Mouse (Mus musculus) testis, adult 2 months (tissue): ENCODE results near the gene Sh3pxd2a. TPM values are rescaled to one million over a fixed set of nuclear protein-coding genes. Genes with fewer than 3 reads are reported as not detected.

Experiments
- H3K27ac ChIP-seq: fragments of 200-500 bp; 2 replicates; pipeline ENCODE4 v1.5.1; 2012; ENCODE audit warnings: low read depth, low read length; ENCODE audit not compliant: control insufficient read depth, insufficient read depth
- H3K27me3 ChIP-seq: fragments of 200-500 bp; 2 replicates; pipeline ENCODE4 v1.6.1; 2012; ENCODE audit warnings: mild to moderate bottlenecking, low read length, moderate library complexity; ENCODE audit not compliant: control insufficient read depth, insufficient read depth
- H3K36me3 ChIP-seq: fragments of 200-500 bp; 2 replicates; pipeline ENCODE4 v1.6.1; 2012; ENCODE audit warnings: mild to moderate bottlenecking, low read length; ENCODE audit not compliant: control insufficient read depth, insufficient read depth
- H3K4me1 ChIP-seq: fragments of 200-500 bp; 2 replicates; pipeline ENCODE4 v1.6.1; 2012; ENCODE audit warnings: low read length; ENCODE audit not compliant: control insufficient read depth, insufficient read depth
- H3K4me3 ChIP-seq: fragments of 200-500 bp; 2 replicates; pipeline ENCODE4 v1.5.1; 2012; ENCODE audit warnings: low read depth, mild to moderate bottlenecking, low read length, moderate library complexity, mixed read lengths; ENCODE audit not compliant: control insufficient read depth
- CTCF ChIP-seq: fragments of 200-500 bp; IDR thresholded peaks from 2 replicates; pipeline ENCODE4 v1.5.1; 2012; ENCODE audit warnings: low read depth, mild to moderate bottlenecking, inconsistent platforms, low read length, moderate library complexity; ENCODE audit not compliant: control insufficient read depth, insufficient read depth, insufficient replicate concordance
- POLR2A ChIP-seq: fragments of 200-500 bp; IDR thresholded peaks from 2 replicates; pipeline ENCODE4 v1.6.1; 2012; ENCODE audit warnings: low read depth, mild to moderate bottlenecking, inconsistent platforms, low read length, moderate library complexity; ENCODE audit not compliant: control insufficient read depth
- polyA plus RNA-seq: library from polyadenylated mRNA; depleted of rRNA; stranded (reverse); fragments of >200 nt; gene quantifications from 2 replicates; pipeline ENCODE4 v1.2.3, GENCODE M21; 2012

Gene Sh3pxd2a
- polyA plus RNA-seq, 1 experiment = 1.2 TPM

DNA sequence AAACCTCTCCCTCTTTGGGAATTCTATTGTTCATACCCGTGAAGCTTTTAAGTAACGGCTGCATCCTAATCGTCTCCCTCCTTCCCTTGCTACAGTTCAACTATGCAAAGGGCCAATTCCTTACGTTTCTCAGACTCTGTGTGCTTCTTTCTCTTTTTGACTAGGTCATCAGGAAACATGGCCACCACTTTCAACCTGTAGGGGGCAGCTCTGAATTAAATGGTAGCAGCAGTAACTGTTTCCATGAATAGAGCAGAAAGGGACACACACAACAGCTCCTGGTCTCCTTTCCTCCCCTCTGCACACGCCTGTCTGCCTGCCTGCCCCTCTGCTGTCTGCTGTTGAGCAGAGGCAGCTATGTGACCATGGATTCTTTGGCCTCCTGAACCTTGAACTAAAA lies 138.3 kb downstream of the Sh3pxd2a start:
- peaks cover 4% of the 10 kb centered on the region; the same call in 1 of the 2 replicates for H3K4me1 ChIP-seq
- no peaks in the 10 kb centered on the region for H3K27me3 ChIP-seq
- H3K27ac ChIP-seq = no peak overlapping the region
- no peak overlapping the region for H3K4me3 ChIP-seq
- H3K36me3 ChIP-seq = no peaks in the 10 kb centered on the region
- no peak for TF ChIP-seq POLR2A
- peak; percentile 17; the same call in 1 of the 2 replicates for TF ChIP-seq CTCF

DNA sequence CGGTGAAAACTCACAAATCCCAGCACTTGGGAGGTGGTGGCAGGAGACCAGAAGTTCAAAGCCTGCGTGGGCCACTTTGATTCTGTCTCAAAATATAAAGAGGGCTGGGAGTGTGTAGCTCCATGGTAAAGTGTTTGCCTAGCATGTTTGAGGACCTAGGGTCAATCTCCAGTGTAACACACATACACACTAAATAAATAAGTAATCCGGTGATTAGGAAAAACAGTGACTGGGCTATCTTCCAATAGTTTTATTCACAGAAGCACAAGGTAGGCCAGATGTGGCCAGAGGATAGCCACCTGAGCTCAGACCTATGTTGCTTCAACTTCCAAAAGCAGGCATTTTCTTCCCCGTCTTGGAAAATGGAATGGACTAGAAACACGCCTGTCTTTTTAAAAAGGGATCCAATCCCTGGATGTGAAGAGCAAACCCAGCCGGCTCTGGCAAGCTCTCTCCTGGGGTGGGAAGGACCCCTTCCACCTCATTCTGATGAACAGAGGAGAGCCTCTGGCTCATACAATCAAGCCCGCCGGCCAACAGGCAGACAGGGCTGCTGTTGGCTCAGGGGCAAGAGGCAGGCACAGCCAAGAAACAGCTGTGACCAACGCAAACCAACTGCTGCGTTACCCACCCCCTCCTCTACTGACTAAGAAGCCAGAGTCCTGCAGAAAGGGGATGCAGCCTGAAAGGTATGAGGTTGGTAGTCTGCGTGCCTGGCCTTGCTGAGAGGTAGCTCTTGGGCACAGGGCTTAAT lies 140.9 kb downstream of the Sh3pxd2a start:
- no peak overlapping the region for H3K4me3 ChIP-seq
- H3K27me3 ChIP-seq = no peaks in the 10 kb centered on the region
- TF ChIP-seq POLR2A (no peak), CTCF (no peak)
- H3K4me1 ChIP-seq = peaks cover 2% of the 10 kb centered on the region; the same call in 1 of the 2 replicates
- no peaks in the 10 kb centered on the region for H3K36me3 ChIP-seq
- H3K27ac ChIP-seq = no peak overlapping the region

DNA sequence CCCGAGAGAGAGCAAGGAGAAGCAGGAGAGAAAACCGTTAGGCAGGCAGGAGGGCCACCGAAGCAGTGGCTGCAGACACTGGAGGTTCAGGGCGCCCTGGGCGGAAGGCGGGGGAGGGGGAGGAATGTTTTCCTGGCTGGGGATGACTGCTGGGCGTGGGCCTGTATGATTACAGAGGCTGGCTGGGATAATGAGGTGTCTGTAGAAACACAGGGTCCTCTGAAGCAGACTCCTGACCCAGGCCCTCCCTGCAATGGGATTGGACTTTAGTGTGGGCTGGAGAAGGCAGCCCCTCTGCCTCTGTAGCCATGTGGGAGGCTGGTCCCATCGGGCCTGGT lies 143.9 kb downstream of the Sh3pxd2a start:
- peak overlapping the region; percentile 44 for H3K4me3 ChIP-seq
- no peaks in the 10 kb centered on the region for H3K27me3 ChIP-seq
- TF ChIP-seq POLR2A = no peak
- TF ChIP-seq CTCF = no peak
- H3K36me3 ChIP-seq = no peaks in the 10 kb centered on the region
- H3K4me1 ChIP-seq = no peaks in the 10 kb centered on the region; the same call in 1 of the 2 replicates
- peak overlapping the region; percentile 47; the same call in 1 of the 2 replicates for H3K27ac ChIP-seq

DNA sequence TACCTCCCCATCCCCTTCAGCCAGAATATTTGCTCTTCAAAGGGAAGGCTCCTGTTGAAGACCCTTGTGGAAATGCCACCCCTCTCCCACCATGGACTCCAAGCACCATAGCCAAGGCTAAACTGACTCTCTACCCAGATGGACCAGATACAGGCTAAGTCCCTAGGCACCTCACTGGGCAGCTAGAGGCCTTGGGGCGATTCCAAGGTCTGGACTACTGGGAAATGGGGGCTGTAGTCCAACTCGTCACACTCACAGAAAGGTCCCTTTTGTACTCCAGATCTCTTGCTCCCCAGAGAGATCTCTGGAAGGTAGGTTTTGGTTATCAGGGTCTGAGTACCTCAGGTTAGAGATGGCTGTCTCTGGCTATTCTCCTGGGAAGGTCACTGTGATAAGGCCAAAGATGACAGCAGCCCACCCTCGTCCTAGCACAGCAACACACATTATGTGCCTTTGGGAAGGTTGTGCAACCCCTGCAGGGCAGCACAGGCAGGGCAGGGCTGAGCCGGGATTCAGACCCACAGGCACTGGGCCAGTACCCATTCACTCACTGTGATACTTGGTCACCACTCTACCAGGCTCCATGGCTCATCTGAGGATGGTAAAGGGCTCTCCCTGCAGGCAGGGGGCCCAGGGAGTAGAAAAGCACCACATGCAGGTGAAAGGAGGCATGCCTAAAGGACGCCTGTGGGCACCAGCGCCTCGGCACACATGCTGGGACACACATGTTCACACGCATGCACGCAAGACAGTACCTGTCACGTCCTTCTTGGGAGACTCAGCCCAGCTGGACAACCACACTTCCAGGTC lies 144.5 kb downstream of the Sh3pxd2a start:
- H3K4me1 ChIP-seq = peaks cover 5% of the 10 kb centered on the region

DNA sequence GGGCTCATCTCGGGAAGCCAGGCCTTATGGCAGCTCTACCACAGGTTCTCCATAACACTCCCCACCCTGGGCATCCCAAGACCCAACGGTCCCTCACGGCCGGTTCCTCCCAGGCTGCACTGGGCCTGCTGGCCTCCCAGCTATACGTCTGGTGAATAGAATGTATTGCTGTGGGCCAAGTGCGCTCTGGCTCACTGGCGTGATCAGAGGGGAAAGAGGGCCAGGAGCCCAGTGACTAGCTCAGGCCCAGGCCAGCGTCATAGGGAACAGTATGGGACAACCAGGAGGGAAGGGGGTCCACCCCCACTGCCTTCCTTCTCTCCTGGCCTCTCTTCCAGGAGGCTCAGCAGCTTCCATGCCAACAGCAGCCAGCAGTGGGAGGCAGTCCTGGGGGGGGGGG lies 145.1 kb downstream of the Sh3pxd2a start:
- TF ChIP-seq CTCF = no peak
- no peak for TF ChIP-seq POLR2A
- H3K36me3 ChIP-seq = no peaks in the 10 kb centered on the region
- H3K4me1 ChIP-seq = peaks cover 10% of the 10 kb centered on the region
- H3K27me3 ChIP-seq = peaks cover 2% of the 10 kb centered on the region; the same call in 1 of the 2 replicates
- H3K27ac ChIP-seq = no peak overlapping the region
- H3K4me3 ChIP-seq = no peak overlapping the region

More for the DNA sequence above, 144.5 kb downstream of the Sh3pxd2a start:
- Histone ChIP-seq H3K27ac (peak overlapping the region; percentile 47; the same call in 1 of the 2 replicates), H3K27me3 (no peaks in the 10 kb centered on the region), H3K4me3 (peak overlapping the region; percentile 44), H3K36me3 (no peaks in the 10 kb centered on the region)
- no peak for TF ChIP-seq CTCF

DNA sequence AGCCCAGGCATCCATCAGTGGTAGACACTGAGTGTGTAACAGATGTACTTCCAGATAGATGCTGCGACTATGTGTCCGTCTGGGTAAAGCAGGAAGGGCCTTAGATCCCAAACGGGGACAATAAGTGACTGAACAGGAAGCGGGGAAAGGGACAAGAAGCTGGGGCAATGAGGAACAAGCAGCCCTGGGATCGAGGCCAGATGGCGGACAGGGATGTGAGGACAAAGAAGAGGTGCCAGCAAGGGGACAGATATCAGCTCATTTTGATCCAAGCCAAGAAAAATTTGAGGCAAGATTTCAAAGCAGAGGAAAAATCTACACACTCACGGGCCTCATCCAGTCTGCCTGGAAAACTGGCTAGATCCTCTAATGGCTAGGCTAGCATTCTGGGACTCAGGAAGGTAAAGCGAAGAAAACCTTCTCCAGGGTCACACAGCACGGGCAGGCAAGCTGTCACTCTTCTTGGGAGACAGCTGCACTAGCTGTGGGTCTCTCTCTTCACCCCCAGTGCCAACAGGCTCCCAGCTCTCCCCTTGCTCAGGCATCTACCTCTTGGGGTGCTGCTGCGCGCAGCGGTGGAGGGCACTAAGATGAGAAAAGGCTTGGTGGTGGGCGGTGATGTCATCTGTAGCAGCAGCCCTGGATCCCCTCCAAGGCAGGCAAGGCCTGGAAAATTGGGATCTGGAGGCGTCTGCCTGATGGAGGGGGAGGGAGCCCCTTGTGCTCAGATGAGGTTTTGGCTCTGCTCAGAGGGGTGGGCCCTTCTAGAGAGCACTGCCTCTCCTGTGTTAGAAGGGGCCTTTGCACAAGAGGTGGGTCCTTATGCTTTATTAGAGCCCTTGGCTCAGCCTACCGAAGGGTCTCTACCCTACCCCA lies 146.9 kb downstream of the Sh3pxd2a start:
- H3K4me1 ChIP-seq = peaks cover 12% of the 10 kb centered on the region
- TF ChIP-seq CTCF (no peak), POLR2A (no peak)
- H3K27me3 ChIP-seq = peaks cover 2% of the 10 kb centered on the region; the same call in 1 of the 2 replicates
- no peak overlapping the region for H3K4me3 ChIP-seq
- no peaks in the 10 kb centered on the region for H3K36me3 ChIP-seq
- no peak overlapping the region for H3K27ac ChIP-seq

DNA sequence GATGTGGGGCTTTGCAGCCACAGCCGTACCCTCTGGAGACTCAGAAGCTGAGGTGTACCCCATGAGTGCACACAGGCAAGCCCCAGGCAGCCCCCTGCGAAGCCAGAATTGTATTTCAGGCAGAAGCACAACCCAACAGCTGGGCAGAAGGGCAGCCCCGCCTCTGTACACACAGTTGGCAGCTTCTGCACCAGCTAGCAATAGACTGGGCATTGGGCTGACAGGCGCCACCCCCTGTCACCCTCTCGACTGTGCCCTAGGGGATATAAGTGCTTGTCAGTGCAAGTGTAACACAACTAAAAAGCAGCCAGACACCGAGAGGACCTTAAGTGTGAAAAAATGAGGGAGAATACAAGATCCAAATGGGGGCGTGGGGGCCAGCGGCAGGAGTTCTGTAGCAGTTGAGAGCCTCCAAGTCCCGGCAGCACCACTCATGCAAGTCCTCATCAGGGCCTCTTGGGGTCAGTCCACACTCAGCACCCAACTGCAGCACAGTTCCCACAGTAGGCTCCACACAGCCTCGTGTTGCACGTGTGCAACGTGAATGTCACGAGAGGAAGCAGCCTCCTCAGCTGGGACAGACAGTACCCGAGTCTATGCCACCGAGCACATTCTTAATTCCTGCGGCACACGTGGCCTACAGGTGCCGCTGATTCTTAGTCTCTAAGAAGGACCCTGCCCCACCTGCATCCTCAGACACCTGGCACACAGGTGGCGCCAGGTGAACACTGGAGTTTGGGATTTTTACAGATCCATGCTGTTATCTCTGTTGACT lies 147.7 kb downstream of the Sh3pxd2a start:
- Histone ChIP-seq H3K4me3 (no peak overlapping the region), H3K27ac (no peak overlapping the region), H3K4me1 (peaks cover 12% of the 10 kb centered on the region), H3K36me3 (no peaks in the 10 kb centered on the region), H3K27me3 (peaks cover 2% of the 10 kb centered on the region; the same call in 1 of the 2 replicates)
- TF ChIP-seq POLR2A (no peak), CTCF (no peak)
